Mouse (Mus musculus) heart, embryonic 14.5 days (tissue): Measurements from ENCODE around the gene Dpf1. TPM values are rescaled to one million over a fixed set of nuclear protein-coding genes. Genes with fewer than 3 reads are reported as not detected.

ENCODE experiments used
- ATAC-seq: fragments of 200-750 bp; cut with Nextera tagmentation; 2 replicates; pipeline ENCODE4 v1.8.0; 2017; ENCODE audit warnings: low read depth, moderate TSS enrichment; ENCODE audit not compliant: insufficient number of reproducible peaks, insufficient read depth, low FRiP score
- H3K27ac ChIP-seq, 2 experiments: fragments of 200-500 bp in 1 of 2; fragments of 300-500 bp in 1 of 2; sonication (generic) in 1 of 2; replicated peaks in 1 of 2; 2 replicates each; pipeline ENCODE4 v1.5.1; 2012 to 2014; ENCODE audit warnings: low read depth in 2 of 2, low read length in 2 of 2, control low read depth in 1 of 2, mild to moderate bottlenecking in 1 of 2, mixed read lengths in 1 of 2; ENCODE audit not compliant: control insufficient read depth in 1 of 2, insufficient read depth in 1 of 2
- H3K27me3 ChIP-seq: fragments of 300-500 bp; sonication (generic); 2 replicates; pipeline ENCODE4 v1.6.1; 2014; ENCODE audit warnings: mild to moderate bottlenecking, low read length, control low read depth; ENCODE audit not compliant: control insufficient read depth, insufficient read depth
- H3K36me3 ChIP-seq: fragments of 300-500 bp; sonication (generic); 2 replicates; pipeline ENCODE4 v1.6.1; 2014; ENCODE audit warnings: mild to moderate bottlenecking, control low read depth, low read length, mixed read lengths; ENCODE audit not compliant: control insufficient read depth, insufficient read depth
- H3K4me1 ChIP-seq, 2 experiments: fragments of 200-500 bp in 1 of 2; fragments of 300-500 bp in 1 of 2; sonication (generic) in 1 of 2; 2 replicates each; pipeline ENCODE4 v1.6.1; 2012 to 2014; ENCODE audit warnings: low read length in 2 of 2, control low read depth in 1 of 2, mixed read lengths in 1 of 2; ENCODE audit not compliant: control insufficient read depth in 2 of 2, insufficient read depth in 2 of 2
- H3K4me2 ChIP-seq: fragments of 300-500 bp; sonication (generic); 2 replicates; pipeline ENCODE4 v1.6.1; 2014; ENCODE audit warnings: mild to moderate bottlenecking, low read length
- H3K4me3 ChIP-seq, 2 experiments: fragments of 200-500 bp in 1 of 2; fragments of 300-500 bp in 1 of 2; sonication (generic) in 1 of 2; 2 replicates each; pipeline ENCODE4 v1.5.1; 2012 to 2014; ENCODE audit warnings: low read length in 2 of 2, mild to moderate bottlenecking in 2 of 2, control low read depth in 1 of 2, low read depth in 1 of 2, moderate library complexity in 1 of 2; ENCODE audit not compliant: control insufficient read depth in 1 of 2, insufficient read depth in 1 of 2
- H3K9ac ChIP-seq: fragments of 300-500 bp; sonication (generic); 2 replicates; pipeline ENCODE4 v1.6.1; 2014; ENCODE audit warnings: mild to moderate bottlenecking, low read length
- H3K9me3 ChIP-seq: fragments of 300-500 bp; sonication (generic); 2 replicates; pipeline ENCODE4 v1.6.1; 2016; ENCODE audit warnings: low read length, control low read depth; ENCODE audit not compliant: control insufficient read depth
- WGBS: fragments of 180-500 bp; shearing (Covaris S2); extraction: QIAGEN DNeasy Blood & Tissue Kit; methylation state at CpG from one replicate; pipeline ENCODE4 v1.1.7; 2014; 5-methylcytosine and 5-hydroxymethylcytosine counted together
- polyA plus RNA-seq: library from polyadenylated mRNA; unstranded; fragments of >200 nt; fragmentation: Nextera tagmentation; extraction: Ambion mirVana; gene quantifications from 2 replicates; pipeline ENCODE4 v1.2.1, GENCODE M21; 2014

The Dpf1 gene
- polyA plus RNA-seq, 1 experiment from 2014 or later = 1.5 TPM

GRCm38 (mm10) chr7:29364052-29364451 lies 60.3 kb downstream of the Dpf1 start:
- H3K27me3 ChIP-seq = no peaks in the 10 kb centered on the region
- no peak overlapping the region for H3K27ac ChIP-seq
- WGBS = 17% methylated on average over 4 of the region's 4 CpGs
- ATAC-seq = no peak
- H3K36me3 ChIP-seq = no peaks in the 10 kb centered on the region
- no peaks in the 10 kb centered on the region; a peak in 1 of 4 replicates for H3K4me1 ChIP-seq
- no peaks in the 10 kb centered on the region for H3K9me3 ChIP-seq
- no peak overlapping the region for H3K4me2 ChIP-seq
- no peak overlapping the region for H3K4me3 ChIP-seq
- no peak overlapping the region for H3K9ac ChIP-seq

- Histone ChIP-seq H3K4me3 (no peak overlapping the region), H3K36me3 (no peaks in the 10 kb centered on the region), H3K27ac (no peak overlapping the region), H3K4me1 (no peaks in the 10 kb centered on the region; a peak in 1 of 4 replicates), H3K9ac (no peak overlapping the region), H3K4me2 (no peak overlapping the region), H3K9me3 (no peaks in the 10 kb centered on the region), H3K27me3 (no peaks in the 10 kb centered on the region)
- 0 out of 2 replicates have a peak, but pooled peaks have one; percentile 36 for ATAC-seq
- WGBS = 78% methylated on average over 13 of the region's 13 CpGs
Observed at GRCm38 (mm10) chr7:29367166-29368003, 63.6 kb downstream of the Dpf1 start.

Other genes with a start within 250 kb of the Dpf1 start
- gene Ryr1, start 178.8 kb upstream of the Dpf1 start, polyA plus RNA-seq = 0.05 and 0.08 TPM in 2 replicates
- 0.39 and 0.43 TPM in 2 replicates for gene Rasgrp4, start 169.1 kb upstream of the Dpf1 start, polyA plus RNA-seq
- 13.9 and 14.4 TPM in 2 replicates for gene Fam98c, start 147.7 kb upstream of the Dpf1 start, polyA plus RNA-seq
- 0.28 and 0.86 TPM in 2 replicates for gene Ggn, start 133.7 kb upstream of the Dpf1 start, polyA plus RNA-seq
- 1.3 and 1.6 TPM in 2 replicates for gene Spred3, start 133.5 kb upstream of the Dpf1 start, polyA plus RNA-seq
- gene Psmd8, start 123.2 kb upstream of the Dpf1 start, polyA plus RNA-seq = 227 and 241 TPM in 2 replicates
- gene Catsperg1, start 89.9 kb upstream of the Dpf1 start, polyA plus RNA-seq = 0.44 and 0.66 TPM in 2 replicates
- gene Kcnk6, start 71.4 kb upstream of the Dpf1 start, polyA plus RNA-seq = 0.85 and 1.2 TPM in 2 replicates
- gene Yif1b, start 65.6 kb upstream of the Dpf1 start, polyA plus RNA-seq = 105 and 114 TPM in 2 replicates
- 5.9 and 7.7 TPM in 2 replicates for gene 2200002D01Rik, start 55.5 kb upstream of the Dpf1 start, polyA plus RNA-seq
- 93.5 and 98.5 TPM in 2 replicates for gene Spint2, start 22.0 kb upstream of the Dpf1 start, polyA plus RNA-seq
- gene Ppp1r14a, start 14.6 kb upstream of the Dpf1 start, polyA plus RNA-seq = 11.8 TPM in 2 replicates
- gene Sipa1l3, start 214.7 kb downstream of the Dpf1 start, polyA plus RNA-seq = 3.0 and 3.4 TPM in 2 replicates